Mouse (Mus musculus) adrenal gland, postnatal 4 days (tissue): ENCODE data around the gene Vmn1r175. TPM values are rescaled to one million over a fixed set of nuclear protein-coding genes. Genes with fewer than 3 reads are reported as not detected.
"Not testable (repeated sequence)": the region's sequence is repeated elsewhere in the genome, so short reads cannot be mapped to it uniquely, and the experiment has no call there.

Experiments
- DNase-seq, 2 experiments: peaks; one replicate each; pipeline ENCODE4 v3.0.0; 2021 to 2022; ENCODE audit warnings: low spot score in 2 of 2, mixed read lengths in 2 of 2
- long read RNA-seq, 2 experiments: library from polyadenylated mRNA; stranded (forward); transcript quantifications; one replicate each; pipeline ENCODE4 v2.0.0; 2021
- total RNA-seq, 2 experiments: library from RNA; stranded (reverse); gene quantifications; 2 replicates each; pipeline ENCODE4 v1.2.3; 2021

Gene Vmn1r175
- total RNA-seq: not detected
- long read RNA-seq, experiment 1: 0 reads
- long read RNA-seq, experiment 2: 0 reads

DNA sequence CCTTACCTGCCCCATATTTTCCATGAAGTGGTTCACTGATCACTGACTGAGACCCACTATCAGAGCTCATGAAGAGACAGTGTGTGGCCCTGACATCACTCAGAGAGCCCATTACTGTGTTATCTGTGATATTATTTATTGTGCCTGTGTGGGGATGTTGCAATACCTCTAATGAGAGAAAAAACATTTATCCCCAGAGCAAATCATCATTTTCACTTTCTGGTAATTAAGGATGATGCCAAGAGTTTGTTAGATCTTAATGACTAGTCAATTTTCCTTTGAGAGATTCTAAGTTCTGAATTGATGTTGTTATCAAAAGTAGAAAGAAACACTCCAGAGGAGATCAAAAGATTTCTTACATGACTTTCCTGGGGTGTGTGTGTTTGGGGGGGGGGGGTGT, at the start of gene Vmn1r175:
Gene Vmn1r175, minus strand, starts transcription at position 101 of the 400 bp plus-strand sequence.
- DNase-seq: not testable (repeated sequence)

DNA sequence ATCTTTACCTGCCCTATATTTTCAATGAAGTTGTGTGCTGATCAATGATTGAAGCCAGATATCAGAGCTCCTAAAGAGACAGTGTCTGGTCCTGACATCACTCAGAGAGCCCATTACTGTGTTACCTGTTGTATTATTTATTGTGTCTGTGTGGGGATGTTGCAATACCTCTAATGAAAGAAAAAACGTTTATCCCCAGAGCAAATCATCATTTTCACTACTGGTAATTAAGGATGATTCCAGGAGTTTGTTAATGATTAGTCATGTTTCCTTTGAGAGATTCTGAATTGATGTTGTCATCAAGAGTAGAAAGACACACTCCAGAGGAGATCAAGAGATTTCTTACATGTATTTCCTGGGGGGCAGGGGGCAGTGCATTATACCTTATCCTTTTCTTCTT, 26.8 kb upstream of the Vmn1r175 start, which contains the start of gene Vmn1r176:
Gene Vmn1r176, minus strand, starts transcription at position 101 of the 400 bp plus-strand sequence.
- not testable (repeated sequence) for DNase-seq

DNA sequence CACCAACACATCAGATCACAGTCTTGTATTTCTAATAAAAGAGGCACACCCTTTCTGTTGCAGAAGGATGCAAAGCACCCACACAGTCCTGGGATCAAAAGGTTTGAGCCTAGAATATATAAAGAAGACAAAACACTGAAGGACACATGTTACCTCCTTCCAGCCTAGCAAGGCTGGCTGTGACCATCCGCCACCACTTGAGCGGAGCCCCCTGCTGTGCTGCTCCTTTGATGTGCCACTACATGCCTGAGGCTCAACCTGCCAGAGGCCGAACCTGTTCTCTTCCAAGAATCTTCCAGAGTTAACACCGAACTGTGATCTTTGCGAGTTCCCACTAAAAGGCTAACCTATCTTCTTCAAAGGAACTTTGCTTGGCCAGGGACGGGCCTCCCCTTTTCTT, 25.9 kb downstream of the Vmn1r175 start:
- no peak for DNase-seq

Other genes starting within 250 kb of the Vmn1r175 start
- not detected for gene Vmn1r169, start 235.1 kb downstream of the Vmn1r175 start, total RNA-seq
- gene Vmn1r170, start 204.5 kb downstream of the Vmn1r175 start, total RNA-seq: not detected
- gene Vmn1r171, start 179.9 kb downstream of the Vmn1r175 start, total RNA-seq: not detected
- not detected for gene Vmn1r172, start 152.3 kb downstream of the Vmn1r175 start, total RNA-seq
- gene Vmn1r173, start 109.9 kb downstream of the Vmn1r175 start, total RNA-seq: not detected
- not detected for gene Vmn1r174, start 58.4 kb downstream of the Vmn1r175 start, total RNA-seq
- gene Vmn1r176, start 26.7 kb upstream of the Vmn1r175 start, total RNA-seq: not detected
- not detected for gene Vmn1r177, start 55.8 kb upstream of the Vmn1r175 start, total RNA-seq
- gene Vmn1r178, start 81.4 kb upstream of the Vmn1r175 start, total RNA-seq: not detected
- not detected for gene Vmn1r179, start 116.3 kb upstream of the Vmn1r175 start, total RNA-seq
- not detected for gene Vmn1r180, start 140.0 kb upstream of the Vmn1r175 start, total RNA-seq
- not detected for gene Vmn1r181, start 164.0 kb upstream of the Vmn1r175 start, total RNA-seq
- gene V1rd19, start 191.0 kb upstream of the Vmn1r175 start, total RNA-seq: not detected
- gene Vmn1r183, start 242.6 kb upstream of the Vmn1r175 start, total RNA-seq: not detected